Mouse (Mus musculus): ENCODE measurements around the gene Gm10392.

The Gm10392 gene

GRCm38 (mm10) chr11:77519043-77519442, at the start of gene Gm10392:
Gene Gm10392 (minus strand): TSS chr11:77519198.
- CTCF ChIA-PET = interaction anchor here in 2 of 4 experiments (1.1 to 2.0 kb wide), 5 partner anchors 9 to 18 kb away, joined by 3 to 7 read pairs (median 4); no protein-coding TSS in a partner anchor
- POLR2A ChIA-PET = interaction anchor here in 3 of 4 experiments (0.5 to 1.6 kb wide), 13 partner anchors 9 to 133 kb away, joined by 3 to 9 read pairs (median 3); partner anchors contain the start of gene Taok1 (in 1 of the 3)

GRCm38 (mm10) chr11:77545261-77545660, 26.3 kb upstream of the Gm10392 start:
- POLR2A ChIA-PET = interaction anchor here in 1 of 4 experiments (0.6 to 1.1 kb wide), 3 partner anchors 16 to 17 kb away, joined by 3 to 4 read pairs (median 4); no protein-coding TSS in a partner anchor
- CTCF ChIA-PET = no interaction called here

GRCm38 (mm10) chr11:77532202-77532846, 13.3 kb upstream of the Gm10392 start:
- POLR2A ChIA-PET = no interaction called here
- CTCF ChIA-PET = interaction anchor here in 1 of 4 experiments (0.6 kb wide), 1 partner anchor 495 kb away, joined by 5 read pairs; no protein-coding TSS in a partner anchor

GRCm38 (mm10) chr11:77530862-77531261, 11.9 kb upstream of the Gm10392 start:
- CTCF ChIA-PET = no interaction called here
- POLR2A ChIA-PET = no interaction called here

- CTCF ChIA-PET = interaction anchor here in 1 of 4 experiments (0.7 kb wide), 1 partner anchor 549 kb away, joined by 3 read pairs; no protein-coding TSS in a partner anchor
These were observed 10.6 kb upstream of the Gm10392 start for GRCm38 (mm10) chr11:77529644-77530043.

GRCm38 (mm10) chr11:77528420-77528819, 9.4 kb upstream of the Gm10392 start:
- CTCF ChIA-PET = interaction anchor here (0.6 to 1.5 kb wide), 27 partner anchors 9 to 849 kb away, joined by 3 to 13 read pairs (median 3); partner anchors contain the start of genes Abhd15 (in 1 of the 4) and Gm10392 (in 1 of the 4)
- POLR2A ChIA-PET = interaction anchor here in 3 of 4 experiments (0.5 to 2.8 kb wide), 19 partner anchors 9 to 101 kb away, joined by 3 to 21 read pairs (median 3); partner anchors contain the start of genes Abhd15 (in 2 of the 3), Trp53i13 (in 2 of the 3), Git1 (in 1 of the 3) and Gm10392 (in 1 of the 3)

More at GRCm38 (mm10) chr11:77529644-77530043, 10.6 kb upstream of the Gm10392 start:
- POLR2A ChIA-PET = interaction anchor here in 1 of 4 experiments (0.7 to 2.8 kb wide), 5 partner anchors 10 to 247 kb away, joined by 3 to 21 read pairs (median 5); partner anchors contain the start of genes Abhd15 and Trp53i13

DNA sequence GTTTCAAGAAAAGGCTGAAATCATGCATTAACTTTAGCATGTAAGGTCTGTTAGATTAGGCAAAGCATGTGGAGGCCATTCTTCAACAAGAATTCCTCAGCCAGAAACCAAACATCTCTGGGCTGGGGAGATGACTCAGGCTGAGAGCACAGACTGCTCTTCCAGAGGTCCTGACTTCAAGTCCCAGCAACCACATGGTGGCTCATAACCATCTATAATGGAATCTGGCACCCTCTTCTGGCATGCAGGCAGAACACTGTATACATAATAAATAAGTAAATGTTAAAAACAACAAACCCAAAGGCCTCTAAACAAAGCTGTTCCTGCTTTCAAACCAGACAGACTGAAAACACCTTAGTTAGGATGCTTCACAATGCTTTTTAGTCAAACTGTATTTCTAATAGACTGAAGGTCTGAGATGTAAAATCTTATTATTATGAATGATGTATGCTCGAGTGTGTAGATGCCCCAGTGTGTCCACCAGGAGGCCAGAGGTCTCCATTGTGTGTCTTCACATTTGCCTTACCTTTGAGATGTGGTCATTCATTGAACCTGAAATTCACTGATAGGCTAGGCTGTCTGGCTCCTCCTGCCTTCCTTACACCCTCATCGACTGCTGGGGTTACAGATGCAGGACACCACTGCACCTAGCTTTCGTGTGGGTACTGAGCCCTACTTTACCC, 6.9 kb upstream of the Gm10392 start:
- CTCF ChIA-PET = interaction anchor here in 1 of 4 experiments (0.9 kb wide), 1 partner anchor 99 kb away, joined by 3 read pairs; no protein-coding TSS in a partner anchor
- POLR2A ChIA-PET = interaction anchor here in 1 of 4 experiments (1.1 kb wide), 1 partner anchor 8 kb away, joined by 3 read pairs; no protein-coding TSS in a partner anchor

- ChIA-PET POLR2A (interaction anchor here in 3 of 4 experiments (0.6 to 2.2 kb wide), 16 partner anchors 8 to 1836 kb away, joined by 3 to 7 read pairs (median 3); partner anchors contain the start of gene Rpl23a (in 1 of the 3)), CTCF (interaction anchor here in 3 of 4 experiments (0.6 to 2.0 kb wide), 7 partner anchors 13 to 468 kb away, joined by 3 to 12 read pairs (median 4); no protein-coding TSS in a partner anchor)
These were observed 1.9 kb upstream of the Gm10392 start for GRCm38 (mm10) chr11:77520601-77521529.

DNA sequence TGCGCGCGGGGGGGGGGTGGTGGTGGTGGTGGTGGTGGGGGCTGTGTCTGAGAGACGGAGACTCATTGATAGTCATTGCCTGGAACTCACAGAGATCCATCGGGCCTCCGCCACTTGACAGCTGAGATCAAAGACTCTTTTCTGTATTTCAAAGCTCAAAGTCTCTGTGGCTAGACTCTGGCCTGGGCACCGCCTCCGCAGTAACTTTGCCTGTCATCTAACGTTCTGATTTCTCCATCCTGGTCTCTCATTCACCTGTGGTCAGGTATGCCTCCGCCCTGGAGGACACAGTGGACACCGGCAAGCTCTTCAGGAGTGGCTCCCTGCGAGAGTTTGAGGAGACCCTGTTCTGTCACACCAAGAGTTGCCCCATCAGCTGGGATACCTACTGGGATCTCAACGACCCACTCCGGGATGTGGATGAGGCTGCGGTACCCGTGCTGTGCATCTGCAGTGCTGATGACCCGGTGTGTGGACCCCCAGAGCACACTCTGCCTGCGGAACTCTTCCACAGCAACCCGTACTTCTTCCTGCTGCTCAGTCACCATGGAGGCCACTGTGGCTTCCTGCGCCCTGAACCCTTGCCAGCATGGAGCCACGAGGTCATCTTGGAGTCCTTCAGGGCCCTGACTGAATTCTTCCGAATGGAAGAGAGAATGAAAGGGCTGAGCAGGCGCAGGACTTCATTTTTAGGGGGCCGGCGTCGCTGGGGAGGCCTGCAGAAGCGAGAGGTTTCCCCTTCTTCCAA, 773 bp downstream of the Gm10392 start:
- POLR2A ChIA-PET = interaction anchor here in 2 of 4 experiments (1.0 to 16.4 kb wide), 4 partner anchors 8 to 51 kb away, joined by 3 to 210 read pairs (median 4); partner anchors contain the start of genes Ankrd13b (in 1 of the 2) and Git1 (in 1 of the 2)
- CTCF ChIA-PET = interaction anchor here (0.5 to 1.8 kb wide), 5 partner anchors 10 to 44 kb away, joined by 3 to 14 read pairs (median 4); no protein-coding TSS in a partner anchor

DNA sequence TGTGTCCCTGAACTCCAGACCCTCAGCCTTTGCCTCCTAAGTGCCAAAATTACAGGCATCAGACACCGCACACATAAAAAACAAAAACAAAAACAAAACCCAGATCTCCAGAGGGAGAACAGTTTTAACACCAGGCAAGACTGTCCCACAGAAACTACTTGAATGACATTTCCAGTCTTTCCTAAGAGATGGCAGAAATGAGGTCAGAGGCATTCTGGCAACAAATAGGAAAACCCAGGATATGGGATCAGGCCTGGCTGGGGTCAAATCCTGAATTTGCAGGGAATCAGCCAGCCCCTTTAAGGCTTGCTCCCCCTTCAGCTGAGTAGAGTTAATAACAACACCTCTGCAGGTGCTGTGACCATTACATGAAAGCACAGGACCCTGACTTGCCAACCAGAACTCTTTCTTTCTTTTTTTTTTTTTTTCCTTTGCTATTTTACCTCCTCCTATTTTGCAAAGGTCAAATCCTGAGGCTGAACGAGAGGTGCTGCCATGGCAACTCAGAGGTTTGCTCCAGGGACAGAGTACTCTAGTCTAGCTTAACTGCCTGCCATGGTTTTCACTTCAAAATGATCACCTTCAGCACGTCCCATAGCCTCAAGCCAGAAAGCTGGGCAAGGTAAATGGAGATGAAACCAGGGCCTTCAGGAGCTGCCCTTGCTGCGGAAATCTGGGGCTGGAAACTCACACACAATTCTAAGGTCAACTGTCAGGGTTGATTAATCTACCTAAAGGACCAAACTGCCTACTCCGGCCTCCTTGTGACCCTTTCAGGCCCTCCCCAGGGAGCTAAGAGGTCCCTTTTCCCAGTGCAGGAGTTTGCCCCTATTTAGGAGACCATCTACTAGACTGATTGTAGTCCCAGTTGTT, 2.2 kb downstream of the Gm10392 start:
- ChIA-PET CTCF (interaction anchor here in 2 of 4 experiments (0.6 to 1.8 kb wide), 7 partner anchors 9 to 221 kb away, joined by 3 to 14 read pairs (median 4); no protein-coding TSS in a partner anchor), POLR2A (interaction anchor here in 3 of 4 experiments (0.6 to 16.4 kb wide), 14 partner anchors 12 to 831 kb away, joined by 3 to 210 read pairs (median 3); partner anchors contain the start of genes Ankrd13b (in 1 of the 3), Git1 (in 1 of the 3) and Taok1 (in 1 of the 3))

DNA sequence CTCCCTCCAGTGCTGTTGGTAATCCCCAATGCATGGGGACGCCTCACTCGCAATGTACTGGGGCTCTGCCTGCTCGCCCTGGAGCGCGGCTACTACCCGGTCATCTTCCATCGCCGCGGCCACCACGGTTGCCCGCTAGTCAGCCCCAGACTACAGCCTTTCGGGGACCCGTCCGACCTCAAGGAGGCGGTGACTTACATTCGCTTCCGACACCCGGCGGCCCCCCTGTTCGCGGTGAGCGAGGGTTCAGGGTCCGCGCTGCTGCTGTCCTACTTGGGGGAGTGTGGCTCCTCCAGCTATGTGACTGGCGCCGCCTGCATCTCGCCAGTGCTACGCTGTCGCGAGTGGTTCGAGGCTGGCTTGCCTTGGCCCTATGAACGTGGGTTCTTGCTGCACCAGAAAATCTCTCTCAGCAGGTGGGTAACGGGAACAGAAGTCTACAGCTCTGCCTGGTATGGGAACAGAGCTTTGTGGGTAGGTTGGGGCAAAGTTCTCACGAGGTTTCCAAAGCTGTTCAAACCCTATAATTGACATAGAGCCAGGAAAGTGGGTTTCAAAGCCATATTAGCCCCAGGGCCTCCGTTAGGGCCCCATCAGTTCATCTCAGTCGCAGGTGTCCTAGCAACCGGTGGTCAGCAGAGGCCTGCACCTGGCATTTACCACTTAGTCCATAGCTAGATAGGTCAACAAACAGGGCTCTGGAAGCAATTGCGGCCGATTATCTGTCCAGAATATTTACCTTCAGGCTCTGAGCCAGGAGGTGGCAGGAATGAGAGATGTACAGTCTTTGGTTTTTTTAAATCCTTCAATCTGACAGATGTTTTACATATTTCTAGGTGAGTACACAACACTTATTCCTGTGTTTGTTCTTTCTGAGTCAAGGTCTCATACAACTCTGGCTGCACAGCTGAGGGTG, 3.1 kb downstream of the Gm10392 start, which contains the start of gene Trp53i13:
Gene Trp53i13 (minus strand): TSS at position 344 of the 916 bp plus-strand sequence.
- POLR2A ChIA-PET = interaction anchor here in 3 of 4 experiments (0.5 to 16.4 kb wide), 21 partner anchors 13 to 832 kb away, joined by 3 to 210 read pairs (median 3); partner anchors contain the start of genes Git1 (in 3 of the 3), Ankrd13b (in 1 of the 3), Nufip2 (in 1 of the 3) and Taok1 (in 1 of the 3)
- CTCF ChIA-PET = interaction anchor here (0.5 to 6.4 kb wide), 11 partner anchors 8 to 221 kb away, joined by 3 to 32 read pairs (median 4); partner anchors contain the start of genes Git1 (in 1 of the 4) and Taok1 (in 1 of the 4)

DNA sequence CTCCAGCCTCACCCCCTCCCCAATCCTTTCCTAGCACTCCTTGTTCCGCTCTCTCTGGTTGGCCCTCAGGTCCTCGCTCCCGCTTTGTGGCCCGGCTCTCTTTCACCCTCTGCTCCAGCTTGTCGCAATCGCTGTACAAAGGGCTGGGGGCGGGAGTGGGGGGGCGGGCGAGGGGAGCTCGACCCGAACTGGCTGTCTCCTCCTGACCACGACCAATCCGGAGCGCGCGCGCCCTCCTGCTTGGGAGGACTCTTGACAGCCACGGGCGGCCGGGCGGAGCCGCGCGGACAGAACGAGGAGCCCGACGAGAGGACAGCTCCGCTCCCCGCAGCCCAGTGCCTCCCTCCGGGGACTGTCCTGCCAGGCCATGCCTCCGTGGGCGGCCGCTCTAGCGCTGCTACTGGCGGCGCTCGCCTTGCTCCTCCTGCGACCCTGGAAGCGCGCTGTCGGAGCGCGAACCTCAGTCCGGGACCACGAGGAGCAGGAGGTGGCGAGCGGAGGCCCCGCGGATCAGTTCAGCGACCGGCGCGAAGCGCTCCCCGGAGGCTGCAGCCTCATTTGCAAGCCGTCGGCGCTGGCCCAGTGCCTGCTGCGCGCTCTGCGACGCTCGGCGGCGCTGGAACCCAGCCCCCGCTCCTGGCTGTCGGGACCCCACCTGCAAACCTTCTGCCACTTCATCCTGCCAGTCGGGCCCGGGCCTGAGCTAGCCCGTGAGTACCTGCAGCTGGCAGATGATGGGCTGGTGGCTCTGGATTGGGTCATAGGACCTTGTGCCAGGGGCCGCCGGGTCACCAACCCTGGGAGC, 4.0 kb downstream of the Gm10392 start, which contains the start of gene Abhd15:
Gene Abhd15 (plus strand): TSS at position 290 of the 805 bp plus-strand sequence.
- ChIA-PET POLR2A (interaction anchor here in 3 of 4 experiments (0.6 to 16.4 kb wide), 27 partner anchors 12 to 751 kb away, joined by 3 to 210 read pairs (median 4); partner anchors contain the start of genes Git1 (in 3 of the 3), Taok1 (in 2 of the 3), Ankrd13b (in 1 of the 3) and Gosr1 (in 1 of the 3)), CTCF (interaction anchor here in 3 of 4 experiments (0.5 to 6.4 kb wide), 10 partner anchors 12 to 93 kb away, joined by 3 to 32 read pairs (median 4); partner anchors contain the start of genes Git1 (in 1 of the 3) and Taok1 (in 1 of the 3))

GRCm38 (mm10) chr11:77514281-77514831, 4.6 kb downstream of the Gm10392 start:
- POLR2A ChIA-PET = interaction anchor here (0.5 to 16.4 kb wide), 30 partner anchors 10 to 751 kb away, joined by 3 to 210 read pairs (median 4); partner anchors contain the start of genes Git1 (in 3 of the 4), Ankrd13b (in 2 of the 4), Taok1 (in 2 of the 4) and Gosr1 (in 1 of the 4)
- CTCF ChIA-PET = interaction anchor here in 3 of 4 experiments (1.0 to 6.4 kb wide), 9 partner anchors 11 to 47 kb away, joined by 3 to 32 read pairs (median 4); partner anchors contain the start of gene Git1 (in 2 of the 3)

All from embryonic stem cell, embryonic (primary cell).